Mouse (Mus musculus) 416B (cell line): ENCODE data around the gene Clcn1.

Experiments used
- DNase-seq: peaks from one replicate; pipeline ENCODE4 v3.0.0; 2011; ENCODE audit warnings: low read depth

Gene Clcn1

DNA sequence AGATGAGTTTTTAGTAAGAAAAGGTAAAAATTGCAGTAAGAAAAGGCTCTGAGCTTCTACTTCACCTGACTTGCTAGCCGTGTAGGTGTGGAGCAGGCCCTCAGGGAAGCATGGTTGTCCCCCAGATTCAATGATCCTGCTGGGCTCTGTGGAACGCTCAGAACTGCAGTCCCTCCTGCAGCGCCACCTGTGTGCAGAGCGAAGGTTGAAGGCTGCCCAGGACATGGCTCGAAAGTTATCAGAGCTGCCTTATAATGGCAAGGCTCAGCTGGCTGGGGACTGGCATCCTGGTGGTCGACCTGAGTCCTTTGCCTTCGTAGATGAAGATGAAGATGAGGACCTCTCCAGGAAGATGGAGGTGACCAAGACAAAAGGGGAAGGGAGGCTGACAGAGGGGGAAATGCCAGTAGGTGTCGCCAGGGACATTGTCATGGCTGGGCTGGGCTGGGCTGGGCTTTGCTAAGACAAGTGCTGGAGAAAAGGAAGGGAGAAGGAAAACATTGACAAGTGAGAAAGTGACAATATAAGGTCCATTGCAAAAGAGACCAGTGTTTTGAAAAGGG, 23.4 kb downstream of the Clcn1 start:
- DNase-seq = peak; percentile 12

DNA sequence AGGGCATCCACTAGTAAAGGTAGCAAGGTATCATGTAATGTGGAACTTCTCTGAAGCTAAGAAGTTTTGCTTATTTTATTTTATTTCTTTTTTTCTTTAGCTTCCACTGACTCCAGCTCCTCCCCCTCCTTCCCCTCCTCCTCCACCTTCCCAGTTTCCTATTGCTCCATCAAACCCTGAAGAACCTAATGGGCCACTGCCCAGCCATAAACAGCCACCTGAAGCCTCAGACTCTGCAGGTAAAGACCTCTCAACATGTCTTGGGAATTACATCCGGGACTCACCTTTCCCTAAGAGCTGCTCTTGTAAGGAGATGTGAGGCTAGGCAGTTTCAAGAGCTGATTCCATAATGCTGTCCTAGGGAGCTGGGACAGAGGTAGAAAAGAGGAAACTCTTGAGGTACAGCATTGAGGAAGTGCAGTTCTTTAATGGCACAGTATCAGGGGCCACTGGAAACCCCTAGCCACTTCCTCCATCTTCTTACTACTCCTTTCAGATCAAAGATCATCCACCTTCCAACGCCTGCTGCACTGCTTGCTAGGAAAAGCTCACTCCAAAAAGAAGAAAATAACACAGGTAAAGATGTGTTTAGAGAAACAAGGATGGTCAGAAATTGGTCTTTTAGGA, 24.1 kb downstream of the Clcn1 start:
- no peak for DNase-seq

DNA sequence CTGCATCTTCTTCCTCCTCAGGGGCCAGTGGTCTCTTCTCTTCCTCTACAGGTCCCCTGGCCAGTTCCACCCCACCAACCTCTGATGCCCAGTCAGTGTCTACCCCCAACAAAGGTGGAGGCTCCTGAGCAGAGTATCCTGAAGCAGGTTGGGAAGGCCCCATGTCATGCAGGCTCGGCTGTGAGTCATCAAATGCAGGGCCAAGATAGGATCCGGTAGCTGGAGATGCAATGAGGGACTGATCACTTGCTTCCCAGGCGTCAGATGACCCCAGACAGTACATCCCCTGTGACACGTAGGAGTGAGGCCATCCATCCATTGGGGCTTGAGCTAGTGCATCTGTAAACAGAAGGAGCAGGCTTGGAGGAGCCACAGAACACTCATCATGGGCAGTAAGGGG, 31.8 kb downstream of the Clcn1 start:
- DNase-seq = no peak

DNA sequence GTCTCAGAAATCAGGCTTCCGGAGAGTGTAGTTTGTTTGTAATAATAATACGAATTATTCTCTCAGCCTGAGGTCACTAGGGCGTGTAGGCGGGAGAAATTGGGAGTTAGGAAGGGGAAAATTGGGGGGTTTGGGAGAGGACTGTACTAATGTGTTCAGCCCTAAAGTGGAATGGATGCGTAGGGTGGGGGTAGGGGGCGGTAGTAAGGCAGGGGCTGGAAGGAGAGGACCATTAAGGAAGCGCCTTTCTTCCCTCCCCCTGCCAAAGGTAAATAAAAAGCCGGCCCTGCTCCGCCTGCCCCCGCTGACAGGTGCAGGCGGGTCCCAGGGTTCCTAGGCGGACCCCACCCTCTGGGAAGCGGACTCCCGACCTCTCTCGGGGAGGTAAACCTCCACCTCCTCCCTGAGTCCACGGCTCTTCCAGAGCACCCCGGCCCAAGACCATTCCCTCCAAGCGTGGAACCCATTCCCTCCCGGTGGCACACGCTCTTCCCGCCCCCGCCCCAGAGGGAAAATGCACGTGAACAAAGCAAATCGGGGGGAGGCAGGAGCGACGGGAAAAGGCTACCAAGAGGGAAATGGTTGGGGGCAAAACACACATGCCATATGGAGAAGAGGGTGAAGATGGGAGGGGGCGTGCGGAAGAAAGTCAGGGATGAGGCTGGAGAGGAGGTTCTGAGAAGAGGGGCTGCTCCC, 37.0 kb downstream of the Clcn1 start:
- no peak for DNase-seq

DNA sequence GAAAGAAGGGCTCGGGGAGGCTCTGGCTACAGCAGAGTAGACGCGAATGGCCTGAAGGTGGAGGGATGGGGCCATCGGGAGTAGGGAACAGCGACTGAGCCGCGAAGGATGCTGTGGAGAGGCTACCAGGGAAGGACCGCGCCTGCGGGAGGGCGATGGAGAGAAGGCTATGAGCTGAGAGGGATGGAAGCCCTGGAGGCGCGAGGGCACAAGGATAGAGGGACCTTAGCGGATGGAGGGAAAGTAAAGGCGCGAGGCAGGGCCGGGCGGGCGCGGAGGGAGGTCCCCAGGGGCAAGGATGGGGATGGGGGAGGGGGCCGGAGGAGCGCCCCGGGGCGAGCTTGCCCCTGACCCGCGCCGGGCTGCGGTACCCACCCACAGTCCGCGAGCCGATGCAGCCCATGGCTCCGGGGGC, 37.6 kb downstream of the Clcn1 start:
- DNase-seq = no peak

DNA sequence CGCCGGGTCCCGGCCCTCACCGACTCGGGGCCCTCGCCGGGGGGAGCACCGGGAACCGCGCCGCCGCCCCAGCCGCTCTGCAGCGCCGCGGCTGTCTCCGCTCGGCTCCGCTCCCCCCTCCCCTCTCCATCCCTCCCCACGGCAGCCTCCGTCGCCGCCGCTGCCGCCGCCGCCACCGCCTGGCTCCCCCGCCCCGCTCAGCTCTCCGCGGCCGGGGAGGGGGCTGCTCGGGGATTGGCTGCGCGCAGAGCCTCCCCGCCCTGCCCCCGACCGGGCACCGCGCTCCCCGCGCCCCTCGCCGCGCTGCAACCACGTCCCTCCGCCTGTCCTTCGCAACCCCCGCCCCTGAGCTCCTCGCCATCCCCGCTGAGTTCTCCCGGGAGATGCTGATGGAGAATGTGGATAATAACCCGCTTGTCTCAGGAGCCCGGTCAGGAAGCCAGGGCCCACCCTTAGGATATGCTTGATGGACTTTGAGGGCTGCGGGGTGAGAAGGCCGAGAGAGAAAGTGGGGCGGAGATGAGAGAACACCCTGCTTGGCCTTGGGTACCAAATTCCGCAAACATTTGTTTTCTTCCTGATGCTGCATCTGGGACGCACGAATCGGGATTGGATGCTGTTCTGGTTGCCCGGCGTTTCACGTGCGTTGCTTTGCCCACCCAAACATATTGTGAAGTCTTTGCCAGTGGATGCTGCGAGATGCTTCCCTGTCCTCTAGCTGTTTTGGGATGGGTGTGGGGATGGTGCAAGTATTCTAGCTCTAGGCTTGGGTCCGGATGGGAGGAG, 38.2 kb downstream of the Clcn1 start, which contains the start of gene Fam131b:
TSS of gene Fam131b (minus strand) at position 162 of the 786 bp plus-strand sequence.
- no peak for DNase-seq

DNA sequence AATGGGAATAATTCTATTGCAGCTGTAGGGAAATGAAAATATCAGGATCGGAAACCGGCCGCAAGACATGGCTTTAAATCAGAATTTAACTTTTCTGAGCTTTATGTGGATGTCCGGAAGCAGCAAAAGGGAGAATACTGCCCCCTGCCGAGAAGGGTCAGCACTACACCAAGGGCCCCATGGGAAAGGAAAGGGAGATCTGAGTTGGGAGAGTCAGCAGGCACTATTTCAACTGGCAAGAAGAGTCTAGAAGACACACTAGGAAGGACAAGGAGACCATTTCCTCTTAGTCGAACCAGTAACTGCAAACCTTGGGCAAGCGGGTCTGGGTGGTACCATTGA, 38.8 kb downstream of the Clcn1 start:
- peak; percentile 36 for DNase-seq

DNA sequence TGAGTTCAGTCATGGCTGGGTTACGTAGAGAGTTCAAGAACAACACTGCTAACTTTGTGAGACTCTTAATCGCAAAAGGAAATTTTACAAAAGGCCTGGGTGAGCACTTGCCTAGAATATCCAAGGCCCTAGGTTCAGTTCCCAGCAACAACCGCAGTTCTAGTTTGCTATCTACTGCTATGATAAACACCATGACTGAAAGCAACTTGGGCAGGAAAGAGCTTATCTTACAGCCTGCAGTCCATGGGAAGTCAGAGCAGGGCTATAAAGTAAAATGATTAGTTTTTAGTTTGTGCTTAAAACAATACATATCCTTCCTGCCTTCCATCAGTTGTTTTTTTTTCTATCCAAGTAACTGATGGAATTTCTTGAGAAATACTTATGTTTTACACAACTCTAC, 40.0 kb downstream of the Clcn1 start:
- DNase-seq = no peak

DNA sequence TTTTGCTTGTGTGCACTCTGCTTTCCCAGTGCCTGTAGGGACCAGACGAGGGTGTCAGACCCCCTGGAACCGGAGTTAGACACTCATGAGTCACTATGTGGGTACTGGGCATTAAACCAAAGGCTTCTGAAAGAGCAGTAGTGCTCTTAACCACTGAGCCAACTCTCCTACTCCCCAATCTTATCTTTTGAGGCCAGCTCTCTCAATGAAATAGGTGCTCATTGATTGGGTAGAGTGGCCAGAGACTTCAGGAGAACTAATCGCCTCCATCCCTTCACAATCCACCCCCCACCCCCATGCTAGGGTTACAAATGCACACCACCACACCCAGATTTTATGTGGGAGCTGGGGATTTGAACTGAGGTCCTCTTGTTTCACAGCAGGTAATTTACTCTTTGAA, 42.3 kb downstream of the Clcn1 start:
- DNase-seq = no peak

DNA sequence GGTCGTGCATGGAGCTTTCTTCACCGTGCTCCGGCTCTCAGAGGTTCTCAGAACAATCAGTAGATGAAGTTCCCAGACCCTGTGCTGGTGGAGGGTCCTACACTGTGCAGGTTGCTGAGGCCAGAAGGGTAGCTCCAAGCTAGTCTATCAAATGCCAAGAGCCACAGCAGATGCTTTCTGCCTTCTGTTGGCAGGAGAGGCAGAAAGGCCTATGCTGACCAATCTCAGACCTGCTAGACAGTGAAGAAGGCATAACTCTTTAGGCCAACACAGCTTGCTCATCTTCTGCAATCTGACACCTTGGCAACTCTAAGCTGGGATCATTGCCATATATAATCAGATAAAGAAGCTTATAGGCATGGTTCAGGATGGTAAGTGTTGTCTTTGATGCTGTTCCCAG, 43.7 kb downstream of the Clcn1 start:
- DNase-seq = no peak

DNA sequence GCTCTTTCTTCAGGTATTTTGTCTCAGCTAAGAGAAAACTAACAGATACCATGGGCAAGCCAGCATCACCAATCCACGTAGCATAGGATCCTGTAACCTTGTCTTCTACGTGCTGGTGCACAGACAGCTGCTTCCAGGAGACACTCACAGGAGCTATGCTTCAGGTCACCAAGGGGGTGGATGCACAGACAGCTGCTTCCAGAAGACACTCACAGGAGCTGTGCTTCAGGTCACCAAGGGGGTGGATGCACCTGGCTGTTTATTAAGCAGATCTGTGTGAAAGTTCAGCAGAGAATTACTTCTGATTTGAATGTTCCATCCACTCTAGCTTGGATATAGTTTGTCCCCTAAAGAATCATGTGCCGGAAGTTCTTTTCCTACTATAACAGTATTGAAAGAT, 44.5 kb downstream of the Clcn1 start:
- DNase-seq = no peak

DNA sequence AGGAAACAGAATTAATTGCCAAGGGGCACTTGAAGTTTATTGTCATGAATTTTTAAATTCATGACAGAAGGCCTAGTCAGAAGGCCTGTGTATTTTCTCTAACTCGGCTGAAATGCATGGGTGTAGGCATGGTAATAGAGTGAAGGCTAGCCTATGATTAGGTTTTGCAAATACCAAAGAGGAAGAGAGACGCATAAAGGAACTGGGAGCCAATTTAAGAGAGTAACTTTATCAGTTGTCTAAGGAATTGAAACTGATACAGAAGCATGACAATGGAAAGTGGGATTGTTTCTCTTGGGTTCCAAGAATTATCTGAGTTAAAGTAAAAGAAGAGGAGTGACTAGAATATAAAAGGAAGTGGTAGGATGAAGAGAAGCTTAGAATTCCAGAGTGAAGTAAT, 52.7 kb downstream of the Clcn1 start:
- no peak for DNase-seq

DNA sequence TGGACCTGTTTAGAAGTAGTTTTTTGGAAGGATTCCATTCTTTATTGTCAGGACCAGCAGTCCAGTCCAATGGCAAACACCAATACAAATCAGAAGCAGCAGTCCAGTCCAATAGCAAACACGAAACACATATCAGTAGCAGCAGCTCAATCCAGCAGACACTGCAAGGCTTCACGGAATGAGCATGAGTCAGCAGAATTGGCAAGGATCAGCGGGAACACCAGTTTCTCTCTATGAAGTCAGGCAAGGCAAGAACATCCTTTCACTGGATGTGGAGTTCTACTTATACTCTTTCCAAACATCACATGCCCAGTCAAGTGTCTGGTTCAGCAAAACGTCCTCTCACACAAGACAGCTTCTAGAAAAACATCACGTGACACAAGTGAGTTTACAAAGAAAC, 53.5 kb downstream of the Clcn1 start:
- no peak for DNase-seq

DNA sequence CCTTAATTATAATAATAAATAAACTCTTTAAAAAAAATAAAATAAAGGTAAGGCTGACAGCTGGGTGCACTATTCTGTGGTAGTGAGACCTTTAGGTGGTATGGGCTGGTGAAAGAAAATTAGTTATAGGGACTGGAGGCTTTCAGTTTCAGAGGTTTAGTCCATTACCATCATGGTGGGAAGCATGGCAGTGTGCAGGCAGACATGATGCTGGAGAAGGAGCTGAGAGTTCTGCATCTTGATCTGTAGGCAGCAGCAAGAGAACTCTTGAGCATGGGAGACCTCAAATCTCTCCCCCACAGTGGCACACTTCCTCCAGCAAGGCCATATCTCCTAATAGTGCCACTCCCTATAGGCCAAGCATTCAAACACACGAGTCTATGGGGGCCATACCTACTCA, 55.7 kb downstream of the Clcn1 start:
- DNase-seq = no peak

DNA sequence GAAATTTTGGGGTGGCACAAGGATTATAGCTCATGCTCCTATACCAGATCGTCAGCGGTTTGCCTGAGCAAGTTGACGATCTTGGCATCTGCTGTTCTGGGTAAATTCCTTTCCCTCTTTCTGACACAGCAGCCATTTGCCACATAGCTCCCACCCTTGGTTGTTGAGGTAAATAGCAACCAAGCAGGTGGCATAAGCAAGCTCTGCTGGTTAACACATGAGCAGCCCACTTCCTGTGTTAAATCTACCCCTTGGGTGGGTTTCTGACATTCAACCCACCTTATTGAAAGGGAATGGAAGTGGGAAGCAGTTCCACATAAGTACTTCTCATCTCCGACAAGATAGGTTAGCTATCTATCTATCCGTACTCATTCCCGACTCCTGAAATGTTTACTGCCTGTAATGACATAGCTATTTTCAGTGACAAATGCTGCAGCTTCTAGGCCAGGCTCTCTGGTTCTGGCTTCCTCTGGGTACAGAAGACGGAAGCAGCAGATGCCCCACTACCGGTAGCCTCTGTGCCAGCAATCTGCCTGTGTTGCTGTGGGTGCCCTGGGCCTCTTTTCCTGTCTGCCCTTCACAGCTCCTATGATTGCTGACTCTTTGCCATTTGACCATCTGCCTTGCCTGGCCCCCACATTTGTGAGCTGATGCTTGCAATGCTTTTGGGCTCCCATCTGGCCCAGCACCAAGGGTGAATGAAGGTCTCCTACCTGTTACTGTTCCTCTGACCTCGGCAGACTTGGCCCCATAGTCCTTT, 57.1 kb downstream of the Clcn1 start:
- peak; percentile 56 for DNase-seq

DNA sequence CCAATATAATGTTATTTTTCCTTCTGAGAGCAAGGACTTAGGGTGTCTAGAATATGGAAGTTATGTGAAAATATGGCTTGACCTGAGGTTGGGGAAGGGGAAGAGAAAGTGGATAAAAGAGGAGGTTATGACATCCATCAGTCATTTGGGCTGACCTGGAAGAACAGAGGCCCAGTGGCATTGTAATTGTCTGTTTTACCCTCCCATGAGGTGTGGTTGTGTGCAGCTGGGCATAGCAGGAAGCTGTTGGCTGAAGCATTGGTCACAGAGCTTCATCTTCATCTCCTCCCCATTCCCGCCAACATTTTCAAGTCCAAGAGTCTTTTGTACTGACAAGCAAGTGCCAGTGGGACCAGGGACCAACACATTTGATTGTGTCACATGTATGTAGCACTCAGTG, 57.8 kb downstream of the Clcn1 start:
- DNase-seq = no peak

DNA sequence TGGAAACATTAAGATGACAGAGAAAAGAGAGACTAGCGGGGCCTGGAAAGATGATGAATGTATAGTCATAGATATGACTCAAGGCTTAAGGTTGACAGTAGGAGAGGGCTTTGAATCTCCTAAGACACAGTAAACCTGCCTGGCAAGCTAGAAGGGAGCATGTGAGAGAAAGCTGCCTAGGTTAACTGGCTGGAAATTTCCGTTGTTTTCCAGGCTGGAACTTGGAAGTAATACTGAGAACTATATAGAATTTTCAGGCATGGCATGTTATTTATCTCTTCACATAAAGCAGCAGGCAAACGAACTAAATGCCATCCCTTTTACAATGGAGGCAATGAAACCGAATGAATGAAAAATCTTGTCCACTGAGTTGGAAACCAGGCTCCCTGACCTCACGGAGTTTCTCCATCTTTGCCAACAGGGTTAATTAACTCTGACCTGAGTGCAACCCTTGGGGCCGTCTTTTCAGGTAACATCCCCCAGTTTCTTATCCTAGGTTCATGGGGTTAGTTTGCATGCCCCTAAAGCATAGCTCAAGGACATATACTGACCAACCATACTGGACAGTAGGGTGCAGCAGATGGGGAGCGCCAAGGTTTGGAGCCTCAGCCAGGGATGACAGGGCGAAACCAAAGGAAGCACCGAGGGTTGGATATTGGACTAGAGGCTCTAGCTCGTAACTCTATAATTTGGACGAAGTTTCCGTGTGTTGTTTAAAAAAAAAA, 62.0 kb downstream of the Clcn1 start:
- no peak for DNase-seq

DNA sequence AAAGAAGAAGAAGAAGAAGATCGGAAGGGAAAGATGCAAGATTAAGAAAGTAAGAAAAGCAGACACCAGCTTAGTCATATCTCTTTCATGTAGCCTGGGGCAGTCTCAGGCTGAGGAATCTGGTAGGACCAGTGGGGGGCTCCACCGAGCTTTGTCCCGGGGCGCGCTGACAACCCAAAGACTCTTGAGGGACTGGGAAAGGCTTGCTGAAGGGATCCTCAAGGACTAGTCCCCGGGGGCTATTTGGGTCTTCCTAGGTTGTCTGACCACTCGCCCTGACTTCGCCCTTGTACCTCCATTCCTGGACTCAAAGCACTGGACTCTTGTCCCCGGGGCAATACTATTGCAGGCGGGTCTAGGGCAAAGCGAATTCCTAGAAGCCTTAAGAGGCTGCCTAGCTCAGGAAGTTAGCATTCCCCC, 62.5 kb downstream of the Clcn1 start:
- DNase-seq = peak; percentile 84

DNA sequence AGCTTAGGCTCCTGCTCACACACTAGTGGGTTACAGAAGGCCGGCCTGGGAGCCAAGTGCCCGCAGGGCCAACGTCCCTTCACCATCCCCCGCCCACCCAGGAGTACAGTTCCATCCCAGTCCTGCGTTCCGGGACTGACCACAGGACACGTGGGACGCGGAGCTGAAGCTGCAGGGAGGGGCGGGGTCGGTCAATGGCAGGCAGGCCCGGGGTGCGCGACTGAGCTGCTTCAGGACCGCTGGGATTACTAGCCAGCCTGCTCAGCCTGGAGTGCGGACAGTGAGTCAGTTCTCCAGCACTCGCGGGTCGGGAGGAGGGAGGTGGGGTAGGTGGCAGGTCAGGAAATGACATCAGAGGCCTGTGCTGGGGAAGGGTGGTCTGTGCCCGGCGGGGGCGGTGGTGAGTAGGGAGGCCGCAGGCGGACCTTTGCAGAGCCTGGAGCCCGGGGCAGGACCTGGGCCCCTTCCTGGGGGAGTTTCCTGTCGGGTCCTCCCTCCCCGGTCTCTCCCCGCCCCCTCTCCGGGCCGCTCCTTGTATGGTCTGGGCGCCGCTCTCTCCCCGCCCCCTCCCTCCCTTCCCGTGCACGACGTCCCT, 63.0 kb downstream of the Clcn1 start, which contains the start of gene Zyx:
TSS of gene Zyx (plus strand) at position 205 of the 595 bp plus-strand sequence.
- DNase-seq = peak; percentile 97

DNA sequence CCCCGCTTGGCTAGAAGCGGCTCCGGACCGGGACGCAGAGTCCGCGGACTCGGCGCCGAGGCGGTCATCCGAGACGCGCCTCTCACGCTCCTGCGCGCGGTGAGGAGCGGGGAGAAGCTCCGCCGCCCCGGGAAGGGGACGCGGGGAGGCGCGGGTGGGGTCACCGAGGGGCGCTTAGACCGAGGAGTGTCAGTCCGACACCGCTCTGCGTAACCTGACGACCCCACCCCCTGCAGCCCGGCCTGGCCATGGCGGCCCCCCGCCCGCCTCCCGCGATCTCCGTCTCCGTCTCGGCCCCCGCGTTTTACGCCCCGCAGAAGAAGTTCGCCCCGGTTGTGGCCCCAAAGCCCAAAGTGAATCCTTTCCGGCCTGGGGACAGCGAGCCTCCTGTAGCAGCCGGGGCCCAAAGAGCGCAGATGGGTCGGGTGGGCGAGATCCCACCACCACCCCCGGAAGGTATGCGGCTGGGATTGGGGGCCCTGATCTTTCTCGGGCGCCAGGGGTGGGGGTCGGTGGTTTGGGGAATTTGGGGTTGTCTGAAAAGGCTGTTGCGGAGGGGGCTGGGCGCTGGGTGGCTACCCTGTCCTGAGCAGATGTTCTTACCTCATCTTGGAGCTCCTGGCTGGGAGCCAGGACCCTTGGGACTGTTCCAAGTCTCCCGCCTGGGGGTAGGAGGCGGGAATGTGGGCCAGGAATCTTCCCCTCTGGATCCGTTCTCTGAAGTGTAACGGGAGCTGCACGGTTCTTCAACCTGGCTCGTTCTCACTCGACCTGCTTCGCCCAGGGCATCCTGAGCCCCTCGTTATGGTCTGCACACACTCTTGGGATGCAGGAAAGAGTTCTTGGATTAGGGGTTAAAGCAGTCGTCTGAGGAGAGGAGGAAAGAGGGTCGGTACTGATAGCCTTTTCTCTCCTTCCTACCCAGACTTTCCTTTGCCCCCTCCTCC, 63.8 kb downstream of the Clcn1 start:
- peak; percentile 29 for DNase-seq
